Mouse (Mus musculus) Muller cell, postnatal 12 days (primary cell): ENCODE measurements around the gene Odc1.
"Not testable (repeated sequence)": the region's sequence is repeated elsewhere in the genome, so short reads cannot be mapped to it uniquely, and the experiment has no call there.

Experiments used
- DNase-seq: peaks from one replicate; pipeline ENCODE4 v3.0.0-alpha.2; 2015; ENCODE audit errors: inconsistent ontology term

Odc1 gene

DNA sequence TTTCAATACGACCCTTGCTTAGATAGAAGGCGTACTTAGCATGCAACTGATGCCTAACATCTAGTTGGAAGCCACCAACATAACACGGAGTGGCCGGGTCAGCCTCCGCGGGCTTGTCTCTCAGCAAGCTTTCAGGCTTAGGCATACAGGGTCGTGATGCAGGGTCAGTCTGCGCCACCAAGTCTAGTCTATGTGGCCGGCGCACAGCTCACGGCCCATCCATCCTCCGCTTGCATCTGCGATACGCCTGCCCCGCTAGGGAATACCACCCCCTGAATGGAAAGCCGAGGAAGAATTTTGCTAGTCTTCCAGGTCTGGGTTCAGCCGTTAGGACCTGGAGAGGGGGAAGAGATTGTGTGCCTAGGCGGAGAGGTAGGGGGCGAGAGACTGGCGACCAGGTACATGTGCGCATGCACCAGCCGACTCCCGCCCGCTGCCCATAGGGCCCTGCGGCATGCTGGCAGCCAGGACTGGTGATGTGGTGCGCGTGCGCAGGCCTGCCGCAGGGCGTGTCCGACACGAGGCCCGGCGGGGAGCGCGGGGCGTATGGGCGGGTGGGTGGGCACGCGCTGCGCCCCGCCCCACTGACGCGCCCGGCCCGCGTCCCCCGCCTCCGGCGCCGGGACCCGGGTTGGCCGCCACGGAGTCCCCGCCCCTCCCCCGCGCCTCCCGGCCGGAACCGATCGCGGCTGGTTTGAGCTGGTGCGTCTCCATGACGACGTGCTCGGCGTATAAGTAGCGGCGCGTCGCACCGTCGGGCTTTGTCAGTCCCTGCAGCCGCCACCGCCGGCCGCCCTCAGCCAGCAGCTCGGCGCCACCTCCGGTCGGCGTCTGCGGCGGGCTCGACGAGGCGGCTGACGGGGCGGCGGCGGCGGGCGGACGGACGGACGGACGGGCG is at the start of gene Odc1:
TSS of gene Odc1 (plus strand) at position 586 of the 898 bp plus-strand sequence.
- DNase-seq: peak; percentile 99

GRCm38 (mm10) chr12:17494809-17495208 is 49.8 kb upstream of the Odc1 start:
- no peak for DNase-seq

- DNase-seq: peak; percentile 27
Observed at GRCm38 (mm10) chr12:17495858-17496451, 48.6 kb upstream of the Odc1 start.

DNA sequence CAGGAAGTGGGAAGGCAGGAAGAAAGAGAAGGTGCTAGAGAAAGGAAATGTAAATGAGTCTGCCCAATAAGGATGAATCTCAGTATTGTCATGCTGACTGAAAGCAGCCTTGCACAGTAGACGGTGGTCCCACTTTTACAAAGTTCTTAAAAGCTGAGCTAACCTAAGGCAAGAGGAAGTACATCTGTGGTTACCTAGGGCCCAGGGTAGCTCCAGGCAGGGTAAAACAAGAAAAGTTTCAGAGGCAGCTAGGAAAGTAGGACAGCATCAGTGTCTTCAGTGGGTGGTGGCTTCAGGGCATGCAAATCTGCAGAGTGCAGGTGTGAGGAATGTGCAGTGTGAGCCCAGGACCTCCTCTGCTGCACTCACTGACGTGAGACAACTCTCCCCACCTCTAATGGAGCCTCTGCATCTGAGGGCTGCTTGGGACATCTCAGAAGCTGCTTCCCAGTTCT is 38.9 kb upstream of the Odc1 start:
- DNase-seq: no peak

DNA sequence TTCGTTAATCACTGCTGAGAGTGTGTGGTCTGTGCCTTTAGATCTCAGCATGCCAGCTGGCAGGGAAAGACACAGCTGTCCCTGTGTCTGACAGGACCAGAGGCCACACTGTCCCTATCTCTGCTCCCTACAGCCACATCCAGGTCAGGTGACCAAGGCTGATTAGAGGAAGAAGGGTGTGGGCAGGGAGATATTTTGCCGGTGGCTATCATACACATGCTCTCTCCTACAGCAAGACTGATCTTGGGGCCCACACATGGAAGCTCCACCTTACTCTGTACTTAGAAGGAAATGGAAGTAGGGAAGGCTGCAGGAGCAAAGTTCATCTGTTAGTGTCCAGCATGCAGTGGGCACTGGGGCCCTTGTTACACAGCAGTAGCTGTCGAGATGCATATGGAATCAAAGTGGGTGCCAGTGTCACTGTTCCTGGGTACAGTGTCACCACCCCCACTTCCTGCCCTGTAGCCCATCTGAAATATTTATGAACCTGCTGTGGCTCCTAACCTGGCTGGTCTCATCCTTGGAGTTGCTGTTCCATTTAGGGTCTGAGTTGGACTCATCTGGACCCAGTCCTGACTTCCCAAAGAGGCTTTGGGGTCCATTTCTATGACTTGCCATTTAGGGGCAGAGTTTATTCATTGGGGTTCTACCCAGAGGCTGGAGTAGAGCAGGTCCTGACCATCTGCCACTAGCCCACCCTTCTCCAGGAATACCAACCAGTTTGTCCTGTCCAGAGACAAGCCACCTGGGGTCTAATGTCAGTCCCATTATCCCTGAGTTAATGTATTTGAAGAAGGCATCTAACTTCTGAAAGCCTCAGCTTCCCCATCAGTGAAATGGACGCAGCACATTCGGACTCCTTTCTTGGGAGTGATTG is 38.2 kb upstream of the Odc1 start:
- DNase-seq: no peak

- DNase-seq: peak; percentile 35
Observed at GRCm38 (mm10) chr12:17506994-17507542, 37.5 kb upstream of the Odc1 start.

DNA sequence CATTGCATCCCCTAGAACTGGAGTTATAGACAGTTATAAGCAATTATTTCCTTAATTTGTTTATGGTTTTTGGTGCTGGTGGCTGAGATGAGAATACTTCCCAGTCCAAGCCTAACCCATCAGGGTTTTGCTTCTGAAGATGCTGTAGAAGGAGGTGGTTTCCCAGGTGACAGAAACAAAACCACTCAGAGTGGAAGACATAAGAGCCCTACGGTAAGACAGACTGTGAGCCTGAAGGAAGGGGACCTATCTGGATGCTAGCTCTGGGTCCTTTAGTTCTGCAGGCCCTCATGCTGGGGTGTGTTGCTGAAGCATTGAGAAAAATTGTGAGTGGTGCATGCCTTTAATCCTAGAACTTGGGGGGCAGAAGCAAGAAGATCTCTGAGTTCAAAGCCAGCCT is 35.3 kb upstream of the Odc1 start:
- no peak for DNase-seq

GRCm38 (mm10) chr12:17510158-17510557 is 34.4 kb upstream of the Odc1 start:
- peak; percentile 93 for DNase-seq

DNA sequence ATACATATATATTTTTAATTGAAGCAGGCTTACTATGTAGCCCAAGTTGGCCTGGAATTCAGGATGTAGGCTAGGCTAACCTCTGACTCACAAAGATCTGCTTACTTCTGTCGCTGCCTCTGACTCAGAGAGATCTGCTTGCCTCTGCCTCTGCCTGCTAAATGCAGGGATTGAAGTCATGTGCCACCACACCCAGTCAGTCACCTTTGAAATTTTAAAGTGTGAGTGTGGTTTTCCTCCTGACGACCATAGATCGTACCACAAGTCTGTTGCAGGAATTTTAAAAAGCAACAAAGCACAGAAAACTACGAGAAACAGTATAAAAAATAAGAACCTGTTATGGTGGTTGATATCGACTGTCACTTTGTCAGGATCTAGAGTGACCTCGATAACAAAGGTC is 33.6 kb upstream of the Odc1 start:
- DNase-seq: no peak

DNA sequence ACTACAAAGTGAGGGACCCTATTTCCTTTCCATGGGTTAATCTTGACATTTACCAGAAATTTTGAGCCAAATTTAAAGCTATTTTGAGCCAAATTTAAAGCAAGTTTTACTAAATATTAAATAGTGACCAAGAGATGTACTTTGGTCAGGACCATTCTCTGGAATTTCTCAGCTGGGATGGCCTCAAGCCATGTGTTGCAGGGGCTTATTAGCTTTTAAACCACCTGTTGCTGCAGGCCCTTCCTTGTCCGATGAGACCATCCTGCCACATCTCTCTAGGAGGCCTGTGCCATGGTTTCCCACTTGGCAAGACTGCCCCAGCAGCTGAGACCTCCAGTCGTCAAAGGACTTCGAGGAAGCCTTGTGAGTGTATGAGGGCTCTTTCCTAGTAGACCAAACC is 15.4 kb upstream of the Odc1 start:
- no peak for DNase-seq

GRCm38 (mm10) chr12:17529726-17530125 is 14.9 kb upstream of the Odc1 start:
- DNase-seq: no peak

GRCm38 (mm10) chr12:17530825-17531224 is 13.8 kb upstream of the Odc1 start:
- no peak for DNase-seq

DNA sequence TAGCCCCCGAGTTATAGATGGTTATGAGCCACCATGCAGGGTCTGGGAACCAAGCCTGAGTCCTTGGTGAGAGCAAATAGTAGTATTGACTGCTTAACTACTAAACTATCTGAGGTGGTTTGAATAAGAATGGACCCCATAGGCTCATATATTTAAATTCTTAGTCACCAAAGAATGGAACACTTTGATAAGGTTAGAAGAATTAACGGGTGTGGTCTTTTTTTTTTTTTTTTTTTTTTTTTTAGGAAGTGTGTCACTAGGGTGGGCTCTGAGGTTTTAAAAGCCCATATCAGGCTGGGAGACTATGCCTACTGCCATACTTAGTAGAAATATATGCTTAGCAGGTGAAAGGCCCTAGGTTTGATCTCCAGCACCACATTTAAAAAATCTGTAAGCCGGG is 8.4 kb upstream of the Odc1 start:
- no peak for DNase-seq

DNA sequence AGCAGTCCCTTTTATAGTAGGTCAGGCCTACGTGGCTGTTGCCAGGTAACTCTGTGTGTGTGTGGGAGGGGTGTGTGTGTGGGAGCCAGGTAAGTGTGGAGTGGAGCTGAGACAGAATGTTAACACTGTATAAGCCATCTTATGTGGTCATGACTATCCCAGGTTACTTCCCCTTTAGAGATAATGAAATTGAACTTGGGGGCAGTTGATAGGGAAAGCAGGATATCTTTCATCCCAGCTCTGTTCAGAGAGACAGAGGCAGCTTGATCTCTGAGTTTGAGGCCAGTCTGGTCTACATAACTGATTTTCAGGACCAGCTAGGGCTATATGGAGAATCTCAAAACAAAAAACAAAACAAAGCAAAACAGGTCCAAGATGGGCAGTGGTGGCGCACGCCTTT is 7.4 kb upstream of the Odc1 start:
- DNase-seq: no peak

DNA sequence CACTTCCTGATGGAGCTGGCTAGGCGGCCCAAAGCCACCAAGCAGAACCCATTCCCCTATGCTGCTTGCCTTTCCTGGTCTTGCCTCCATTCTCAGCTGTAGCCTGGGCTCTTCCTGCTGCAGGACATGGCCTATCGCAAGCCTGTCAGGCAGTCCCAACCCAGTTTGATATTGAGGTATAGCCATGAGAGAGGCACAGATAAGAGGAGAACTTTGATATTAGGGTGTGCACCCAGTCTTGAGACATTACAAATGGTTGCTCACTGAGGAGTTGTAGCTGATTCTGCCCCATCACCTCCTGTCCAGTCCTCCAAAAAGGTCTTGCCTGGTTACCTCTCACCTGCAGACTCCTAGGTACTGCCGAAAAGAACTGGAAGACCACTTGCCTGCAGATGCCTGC is 6.5 kb upstream of the Odc1 start:
- no peak for DNase-seq

DNA sequence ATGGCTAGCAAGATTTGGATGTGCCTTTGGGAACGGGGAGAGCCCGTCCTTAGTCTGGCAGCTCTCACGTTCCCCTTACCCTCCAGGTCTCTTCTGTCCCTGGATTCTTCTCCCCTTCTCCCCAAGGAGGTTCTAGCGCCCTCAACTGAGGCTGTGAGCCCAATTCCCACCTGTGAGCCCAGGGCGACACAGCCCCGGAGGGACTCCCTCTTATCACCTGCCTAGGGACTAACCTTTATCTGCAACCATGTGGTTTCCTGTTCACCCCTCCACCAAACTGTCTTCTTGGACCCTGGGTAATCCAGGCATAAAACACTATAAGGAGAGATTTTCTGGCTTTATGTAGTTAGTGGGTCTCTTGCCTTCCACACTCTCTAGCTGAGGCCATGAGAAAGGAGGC is 5.6 kb upstream of the Odc1 start:
- DNase-seq: no peak

GRCm38 (mm10) chr12:17540040-17540552 is 4.5 kb upstream of the Odc1 start:
- DNase-seq: no peak

- no peak for DNase-seq
Observed at GRCm38 (mm10) chr12:17545107-17545571, 545 bp downstream of the Odc1 start.

- no peak for DNase-seq
Observed at GRCm38 (mm10) chr12:17545884-17546283, 1.3 kb downstream of the Odc1 start.

- DNase-seq: not testable (repeated sequence)
Observed at GRCm38 (mm10) chr12:17547552-17547951, 3.0 kb downstream of the Odc1 start.

- DNase-seq: no peak
Observed at GRCm38 (mm10) chr12:17548505-17548904, 3.9 kb downstream of the Odc1 start.
